Mouse (Mus musculus): ENCODE measurements around the gene Cort. TPM values are rescaled to one million over a fixed set of nuclear protein-coding genes. Genes with fewer than 3 reads are reported as not detected.

Gene Cort
- polyA plus RNA-seq, 1 experiment from 2014 or later = 0.64 TPM

DNA sequence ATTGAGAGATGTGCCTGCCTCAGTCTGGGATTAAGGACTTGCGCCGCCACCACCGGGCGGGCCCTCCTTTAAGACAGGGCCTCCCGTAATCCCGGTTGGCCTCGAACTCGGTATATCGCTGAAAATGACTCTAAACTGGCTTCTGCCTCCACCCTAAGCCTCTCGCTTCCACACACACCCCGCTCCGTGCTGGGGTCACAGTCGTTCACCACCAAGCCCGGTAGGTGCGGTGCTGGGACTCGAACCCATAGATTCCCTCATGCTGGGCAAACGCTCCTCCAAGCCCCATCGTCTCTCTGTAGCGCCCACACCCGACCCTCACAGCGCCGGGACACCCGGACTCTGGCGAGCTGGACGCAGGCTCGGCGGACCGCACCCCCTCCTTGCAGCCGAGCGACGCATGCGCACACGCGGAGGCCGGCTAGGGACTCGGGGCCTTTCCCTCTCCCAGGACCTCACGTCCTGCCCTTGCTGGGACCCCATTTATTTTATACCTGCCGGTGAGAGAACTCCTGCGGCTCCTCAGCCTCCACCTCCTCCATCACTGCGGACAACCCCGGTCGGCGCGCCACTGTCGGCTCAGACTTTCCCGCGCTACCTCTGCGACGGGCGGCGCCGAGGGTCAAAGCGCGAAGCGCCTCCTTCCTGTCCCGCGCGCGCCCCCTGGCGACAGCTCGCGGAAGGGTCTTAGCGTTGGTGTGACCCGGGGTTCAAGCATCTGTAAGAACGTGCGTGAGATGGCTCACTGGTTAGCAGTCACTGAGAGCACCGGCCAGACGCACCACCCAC lies 10.6 kb upstream of the Cort start, which contains the start of gene Cenps:
Cenps (minus strand) TSS at position 648 of the 789 bp plus-strand sequence.
- Histone ChIP-seq H3K36me3 (ENCODE audit: control insufficient read depth, insufficient read depth, low read length) (no peaks in the 10 kb centered on the region), H3K4me2 (ENCODE audit: low read length) (peak within 1 kb of the TSS; percentile 83), H3K4me3 (ENCODE audit: low read length) (peak within 1 kb of the TSS; percentile 67), H3K27ac (ENCODE audit: low read depth, low read length) (peak within 1 kb of the TSS; percentile 76), H3K9me3 (ENCODE audit: control insufficient read depth, low read length) (no peaks in the 10 kb centered on the region), H3K27me3 (replicated peaks; ENCODE audit: control insufficient read depth, insufficient read depth, low read length) (no peaks in the 10 kb centered on the region), H3K9ac (ENCODE audit: low read depth, low read length) (peak within 1 kb of the TSS; percentile 73), H3K4me1 (ENCODE audit: control insufficient read depth, insufficient read depth, low read depth, low read length) (peaks cover 8% of the 10 kb centered on the region)
- peak; percentile 92 for ATAC-seq
- 1% methylated on average over 67 of the region's 68 CpGs for WGBS

DNA sequence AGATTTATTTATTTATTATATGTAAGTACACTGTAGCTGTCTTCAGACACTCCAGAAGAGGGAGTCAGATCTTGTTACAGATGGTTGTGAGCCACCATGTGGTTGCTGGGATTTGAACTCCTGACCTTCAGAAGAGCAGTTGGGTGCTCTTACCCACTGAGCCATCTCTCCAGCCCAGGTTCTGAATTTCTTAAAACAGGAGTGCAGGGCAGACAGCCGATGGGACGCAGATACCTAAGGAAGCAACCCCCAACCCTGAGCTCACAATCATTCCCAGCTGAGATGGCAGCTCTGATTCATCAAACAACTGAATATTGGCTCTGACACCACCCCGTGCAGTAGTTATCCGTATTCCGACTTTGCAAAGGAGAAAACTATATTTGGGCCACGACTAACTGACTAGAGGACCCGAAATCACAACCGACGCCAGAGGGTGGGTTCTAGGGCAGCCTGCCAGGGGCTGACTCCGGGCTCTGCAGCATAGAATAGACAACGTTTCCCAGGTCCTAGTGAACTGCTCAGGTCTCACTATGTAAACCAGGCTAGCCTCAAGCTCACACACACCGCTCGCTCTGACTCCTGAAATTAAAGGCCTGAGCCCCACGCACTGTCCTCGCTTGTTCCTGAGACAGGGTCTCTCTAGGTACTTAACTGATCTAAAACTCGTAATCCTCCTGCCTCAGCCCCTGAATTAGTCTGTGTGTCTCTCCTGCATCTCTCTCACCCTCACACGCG lies 9.7 kb upstream of the Cort start:
- Histone ChIP-seq H3K27ac (ENCODE audit: low read depth, low read length) (no peak overlapping the region), H3K9ac (ENCODE audit: low read depth, low read length) (peak overlapping the region; percentile 73), H3K36me3 (ENCODE audit: control insufficient read depth, insufficient read depth, low read length) (0 out of 2 replicates have a peak, but pooled peaks cover 2% of the 10 kb centered on the region), H3K4me1 (ENCODE audit: control insufficient read depth, insufficient read depth, low read depth, low read length) (peaks cover 8% of the 10 kb centered on the region), H3K4me2 (ENCODE audit: low read length) (peak overlapping the region; percentile 83), H3K27me3 (replicated peaks; ENCODE audit: control insufficient read depth, insufficient read depth, low read length) (no peaks in the 10 kb centered on the region), H3K4me3 (ENCODE audit: low read length) (peak overlapping the region; percentile 67), H3K9me3 (ENCODE audit: control insufficient read depth, low read length) (no peaks in the 10 kb centered on the region)
- 65% methylated on average over 18 of the region's 18 CpGs for WGBS
- ATAC-seq = no peak

- Histone ChIP-seq H3K4me3 (ENCODE audit: low read length) (no peak overlapping the region), H3K9ac (ENCODE audit: low read depth, low read length) (no peak overlapping the region), H3K4me1 (ENCODE audit: control insufficient read depth, insufficient read depth, low read depth, low read length) (peaks cover 8% of the 10 kb centered on the region), H3K27ac (ENCODE audit: low read depth, low read length) (no peak overlapping the region), H3K9me3 (ENCODE audit: control insufficient read depth, low read length) (no peaks in the 10 kb centered on the region), H3K36me3 (ENCODE audit: control insufficient read depth, insufficient read depth, low read length) (0 out of 2 replicates have a peak, but pooled peaks cover 2% of the 10 kb centered on the region), H3K27me3 (replicated peaks; ENCODE audit: control insufficient read depth, insufficient read depth, low read length) (no peaks in the 10 kb centered on the region), H3K4me2 (ENCODE audit: low read length) (no peak overlapping the region)
- no peak for ATAC-seq
- WGBS = 82% methylated on average over 5 of the region's 5 CpGs
Measured at GRCm38 (mm10) chr4:149133395-149133794, 6.8 kb upstream of the Cort start.

GRCm38 (mm10) chr4:149131789-149132565 lies 5.4 kb upstream of the Cort start:
- no peak for ATAC-seq
- Histone ChIP-seq H3K4me3 (ENCODE audit: low read length) (no peak overlapping the region), H3K4me2 (ENCODE audit: low read length) (no peak overlapping the region), H3K27me3 (replicated peaks; ENCODE audit: control insufficient read depth, insufficient read depth, low read length) (no peaks in the 10 kb centered on the region), H3K9ac (ENCODE audit: low read depth, low read length) (no peak overlapping the region), H3K4me1 (ENCODE audit: control insufficient read depth, insufficient read depth, low read depth, low read length) (peaks cover 8% of the 10 kb centered on the region), H3K9me3 (ENCODE audit: control insufficient read depth, low read length) (no peaks in the 10 kb centered on the region), H3K36me3 (ENCODE audit: control insufficient read depth, insufficient read depth, low read length) (peaks cover 2% of the 10 kb centered on the region; the same call in 1 of the 2 replicates), H3K27ac (ENCODE audit: low read depth, low read length) (no peak overlapping the region)
- 90% methylated on average over 21 of the region's 21 CpGs for WGBS

DNA sequence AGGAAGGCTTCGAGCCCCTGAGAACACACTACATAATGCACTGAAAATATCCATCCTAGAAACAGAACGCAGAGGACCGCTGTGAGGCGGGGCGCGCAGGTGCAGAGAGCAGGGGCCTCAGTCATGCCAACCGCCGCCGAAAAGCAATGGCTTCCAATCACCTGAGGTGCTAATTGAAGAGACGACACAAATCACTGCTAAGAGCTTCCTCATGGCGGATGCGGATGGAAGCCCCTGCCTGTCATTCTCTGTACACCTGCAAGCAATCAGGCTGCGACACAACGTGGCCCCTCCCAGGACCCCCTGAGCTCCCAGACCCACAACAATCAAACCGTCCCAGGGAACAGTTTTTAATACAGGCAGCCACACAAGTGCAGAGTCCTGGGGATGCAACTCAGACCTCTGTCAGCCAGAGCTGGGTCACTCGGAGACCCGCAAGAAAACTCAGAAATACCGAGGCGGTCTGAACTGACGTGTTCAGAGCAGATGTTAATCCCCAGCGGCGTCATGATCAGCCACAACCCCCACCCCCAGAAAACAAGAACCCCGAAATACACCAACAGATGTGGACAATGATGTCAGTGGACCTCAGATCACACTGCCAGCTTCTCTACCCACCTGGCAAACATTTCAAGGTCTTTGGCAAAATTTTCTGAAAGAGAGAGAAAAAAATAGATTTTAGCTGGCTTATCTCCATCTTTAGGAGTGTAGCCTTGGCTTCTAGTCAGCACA lies 4.6 kb upstream of the Cort start:
- WGBS = 87% methylated on average over 23 of the region's 23 CpGs
- peaks cover 2% of the 10 kb centered on the region; the same call in 1 of the 2 replicates for H3K36me3 ChIP-seq (ENCODE audit: control insufficient read depth, insufficient read depth, low read length)

GRCm38 (mm10) chr4:149128467-149128866 lies 1.9 kb upstream of the Cort start:
- Histone ChIP-seq H3K4me3 (ENCODE audit: low read length) (no peak overlapping the region), H3K9me3 (ENCODE audit: control insufficient read depth, low read length) (no peaks in the 10 kb centered on the region), H3K4me2 (ENCODE audit: low read length) (no peak overlapping the region), H3K4me1 (ENCODE audit: control insufficient read depth, insufficient read depth, low read depth, low read length) (no peaks in the 10 kb centered on the region), H3K9ac (ENCODE audit: low read depth, low read length) (no peak overlapping the region), H3K36me3 (ENCODE audit: control insufficient read depth, insufficient read depth, low read length) (peaks cover 2% of the 10 kb centered on the region; the same call in 1 of the 2 replicates), H3K27me3 (replicated peaks; ENCODE audit: control insufficient read depth, insufficient read depth, low read length) (no peaks in the 10 kb centered on the region), H3K27ac (ENCODE audit: low read depth, low read length) (no peak overlapping the region)
- ATAC-seq = no peak
- 87% methylated on average over 18 of the region's 18 CpGs for WGBS

More for the DNA sequence above, 4.6 kb upstream of the Cort start:
- Histone ChIP-seq H3K4me3 (ENCODE audit: low read length) (no peak overlapping the region), H3K9me3 (ENCODE audit: control insufficient read depth, low read length) (no peaks in the 10 kb centered on the region), H3K27ac (ENCODE audit: low read depth, low read length) (no peak overlapping the region), H3K4me1 (ENCODE audit: control insufficient read depth, insufficient read depth, low read depth, low read length) (no peaks in the 10 kb centered on the region), H3K4me2 (ENCODE audit: low read length) (no peak overlapping the region), H3K27me3 (replicated peaks; ENCODE audit: control insufficient read depth, insufficient read depth, low read length) (no peaks in the 10 kb centered on the region), H3K9ac (ENCODE audit: low read depth, low read length) (no peak overlapping the region)
- no peak for ATAC-seq

DNA sequence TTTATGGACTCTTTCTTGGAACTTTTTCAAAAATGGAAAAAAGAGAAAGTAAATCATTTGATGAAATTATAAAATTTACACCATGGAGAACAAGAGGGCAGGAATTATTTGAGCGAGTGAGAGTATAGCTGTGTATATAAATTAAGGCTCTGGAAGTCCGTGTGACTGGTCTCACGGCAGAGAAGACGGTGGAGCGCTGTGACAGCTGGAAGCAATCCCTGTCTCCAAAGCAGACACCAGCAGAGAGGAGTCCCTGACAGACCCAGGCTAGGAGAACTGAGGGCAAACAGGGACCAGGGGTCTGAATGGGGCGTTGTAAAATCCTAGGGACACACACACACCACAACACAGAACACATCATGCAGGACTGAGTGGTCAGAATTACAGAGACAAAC lies 451 bp downstream of the Cort start:
- WGBS = 77% methylated on average over 6 of the region's 6 CpGs
- H3K27me3 ChIP-seq (replicated peaks; ENCODE audit: control insufficient read depth, insufficient read depth, low read length) = no peaks in the 10 kb centered on the region
- no peaks in the 10 kb centered on the region for H3K4me1 ChIP-seq (ENCODE audit: control insufficient read depth, insufficient read depth, low read depth, low read length)
- no peak overlapping the region for H3K4me3 ChIP-seq (ENCODE audit: low read length)
- H3K9me3 ChIP-seq (ENCODE audit: control insufficient read depth, low read length) = no peaks in the 10 kb centered on the region
- H3K27ac ChIP-seq (ENCODE audit: low read depth, low read length) = no peak overlapping the region
- H3K9ac ChIP-seq (ENCODE audit: low read depth, low read length) = no peak overlapping the region
- no peak for ATAC-seq
- peaks cover 2% of the 10 kb centered on the region; the same call in 1 of the 2 replicates for H3K36me3 ChIP-seq (ENCODE audit: control insufficient read depth, insufficient read depth, low read length)
- H3K4me2 ChIP-seq (ENCODE audit: low read length) = no peak overlapping the region

DNA sequence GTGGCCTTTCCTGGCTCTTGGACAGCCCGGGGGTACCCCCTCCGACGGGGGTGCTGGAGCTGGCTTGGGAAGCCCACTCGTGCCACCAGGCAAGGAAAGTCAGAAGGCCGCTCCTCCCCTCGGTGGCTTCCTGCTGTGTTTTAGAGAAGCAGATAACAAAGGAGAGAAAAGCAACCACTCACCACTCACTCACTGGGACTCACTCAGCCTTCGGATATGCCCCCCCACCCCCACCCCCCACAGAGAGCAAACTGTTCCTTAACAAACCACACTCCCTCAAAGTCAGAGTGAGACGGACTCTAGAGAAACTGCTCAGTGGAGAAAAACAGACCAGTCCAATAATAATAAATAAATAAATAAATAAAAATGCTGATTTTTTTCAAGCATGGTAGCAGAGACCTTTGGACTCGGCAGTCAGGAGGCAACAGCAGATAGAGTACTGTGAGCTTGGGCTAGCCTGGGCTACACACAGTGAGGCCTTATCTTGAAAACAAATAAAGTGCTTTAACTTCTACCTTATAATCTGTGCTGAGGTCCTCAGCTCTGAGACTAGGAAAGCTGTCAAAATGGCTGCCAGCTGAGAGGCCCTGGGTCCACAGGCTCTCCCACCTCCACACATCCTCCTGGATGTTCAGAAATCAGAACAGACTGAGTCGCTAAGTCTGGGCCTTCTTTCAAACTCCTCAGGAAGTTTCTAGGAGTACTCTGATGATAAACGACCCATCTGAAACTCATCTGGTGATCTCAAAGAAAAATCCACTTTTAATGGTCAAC lies 1.0 kb downstream of the Cort start:
- ATAC-seq = no peak
- 38% methylated on average over 11 of the region's 11 CpGs for WGBS
- H3K27me3 ChIP-seq (replicated peaks; ENCODE audit: control insufficient read depth, insufficient read depth, low read length) = no peaks in the 10 kb centered on the region
- H3K27ac ChIP-seq (ENCODE audit: low read depth, low read length) = no peak overlapping the region
- no peak overlapping the region for H3K4me3 ChIP-seq (ENCODE audit: low read length)
- no peak overlapping the region for H3K9ac ChIP-seq (ENCODE audit: low read depth, low read length)
- H3K36me3 ChIP-seq (ENCODE audit: control insufficient read depth, insufficient read depth, low read length) = peaks cover 4% of the 10 kb centered on the region; the same call in 1 of the 2 replicates
- H3K9me3 ChIP-seq (ENCODE audit: control insufficient read depth, low read length) = no peaks in the 10 kb centered on the region
- H3K4me1 ChIP-seq (ENCODE audit: control insufficient read depth, insufficient read depth, low read depth, low read length) = no peaks in the 10 kb centered on the region
- H3K4me2 ChIP-seq (ENCODE audit: low read length) = no peak overlapping the region
